Mouse (Mus musculus): ENCODE results near the gene Cdc42bpa.

GRCm38 (mm10) chr1:179947653-179948052 is 12.6 kb upstream of the Cdc42bpa start:
- TF ChIP-seq CTCF (IDR thresholded peaks at IDR 0.05; ENCODE audit: low read depth) (no peak), EP300 (IDR thresholded peaks at IDR 0.05; ENCODE audit: low read depth) (no peak)
